8 mouse cellular contexts compared by ENCODE assay signal in the genomic region with DNA sequence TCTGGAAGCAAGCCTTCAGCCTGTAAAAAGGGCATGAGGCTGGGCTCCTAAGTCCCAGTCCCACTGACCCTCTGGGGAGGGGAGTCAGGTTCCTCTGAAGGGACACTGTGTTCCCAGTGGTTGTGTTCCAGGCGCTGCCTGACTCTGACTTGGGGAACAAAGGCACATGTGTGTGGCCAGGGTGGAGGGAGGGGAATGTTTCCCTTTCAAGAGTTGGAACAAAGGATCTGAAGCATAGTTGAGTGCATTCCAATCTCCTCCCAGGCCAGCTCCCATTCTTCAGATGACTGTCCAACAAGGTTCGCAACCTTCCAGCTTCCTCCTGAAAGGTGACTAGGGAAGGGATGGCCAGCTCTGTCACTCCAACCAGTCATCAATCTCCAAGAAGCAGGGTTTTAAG. TPM values are rescaled to one million over a fixed set of nuclear protein-coding genes. Genes with fewer than 3 reads are reported as not detected.
DNase-seq lines count a peak whose midpoint lies in the region; ATAC-seq and TF ChIP-seq lines count a peak whose summit lies in the region.

No protein-coding gene starts in this region.

- WGBS in heart, embryonic 11.5 days (ENCODE audit: insufficient replicate concordance) = 40% methylated on average over 2 of the region's 2 CpGs
- 42% methylated on average over 2 of the region's 2 CpGs for WGBS in kidney, embryonic 14.5 days
- 36% methylated on average over 2 of the region's 2 CpGs for WGBS in lung, embryonic 14.5 days
- 46% methylated on average over 2 of the region's 2 CpGs for WGBS in small intestine, adult 2 months

- no peaks in the 10 kb centered on the region for H3K27me3 ChIP-seq in heart, embryonic 11.5 days (ENCODE audit: control insufficient read depth, insufficient read depth, low read length)
- H3K27me3 ChIP-seq in kidney, embryonic 14.5 days (ENCODE audit: control insufficient read depth, insufficient read depth, low read length) = no peaks in the 10 kb centered on the region
- H3K27me3 ChIP-seq in lung, embryonic 14.5 days (ENCODE audit: insufficient read depth, low read length) = no peaks in the 10 kb centered on the region
- no peaks in the 10 kb centered on the region for H3K27me3 ChIP-seq in small intestine, adult 2 months (ENCODE audit: control insufficient read depth, insufficient read depth, low read length)

- no peak overlapping the region; the same call in 1 of the 2 replicates for H3K4me2 ChIP-seq in heart, embryonic 11.5 days
- H3K4me2 ChIP-seq in kidney, embryonic 14.5 days (replicated peaks; ENCODE audit: low read depth, low read length) = no peak overlapping the region
- H3K4me2 ChIP-seq in lung, embryonic 14.5 days = peak overlapping the region; percentile 24; the same call in 1 of the 2 replicates

- no peaks in the 10 kb centered on the region for H3K36me3 ChIP-seq in heart, embryonic 11.5 days (ENCODE audit: control insufficient read depth, insufficient read depth, low read length)
- peaks cover 18% of the 10 kb centered on the region for H3K36me3 ChIP-seq in kidney, embryonic 14.5 days (ENCODE audit: control insufficient read depth, insufficient read depth, low read length)
- peaks cover 19% of the 10 kb centered on the region for H3K36me3 ChIP-seq in lung, embryonic 14.5 days (ENCODE audit: insufficient read depth)
- H3K36me3 ChIP-seq in small intestine, adult 2 months (ENCODE audit: control insufficient read depth, insufficient read depth, low read length) = peaks cover 11% of the 10 kb centered on the region; the same call in 1 of the 2 replicates

- peaks cover 70% of the 10 kb centered on the region for H3K4me1 ChIP-seq in heart, embryonic 11.5 days (ENCODE audit: control insufficient read depth, insufficient read depth, low read length)
- H3K4me1 ChIP-seq in kidney, embryonic 14.5 days (ENCODE audit: control insufficient read depth, insufficient read depth, low read length) = peaks cover 55% of the 10 kb centered on the region
- H3K4me1 ChIP-seq in lung, embryonic 14.5 days (ENCODE audit: insufficient read depth) = peaks cover 42% of the 10 kb centered on the region
- peaks cover 59% of the 10 kb centered on the region for H3K4me1 ChIP-seq in small intestine, adult 2 months (ENCODE audit: control insufficient read depth, insufficient read depth, insufficient read length, low read length)

- TF ChIP-seq CTCF in lung, embryonic 14.5 days (IDR thresholded peaks at IDR 0.05; ENCODE audit: low read depth) = no peak
- no peak for TF ChIP-seq CTCF in small intestine, adult 2 months (IDR thresholded peaks at IDR 0.05; ENCODE audit: extremely low read depth, insufficient read length, insufficient replicate concordance, low read depth, low read length)

- H3K9ac ChIP-seq in heart, embryonic 11.5 days (ENCODE audit: low read depth, low read length) = peak overlapping the region; percentile 17
- no peak overlapping the region for H3K9ac ChIP-seq in kidney, embryonic 14.5 days (ENCODE audit: low read depth, low read length)
- H3K9ac ChIP-seq in lung, embryonic 14.5 days = no peak overlapping the region

- no peaks in the 10 kb centered on the region for H3K9me3 ChIP-seq in heart, embryonic 11.5 days (replicated peaks; ENCODE audit: control insufficient read depth, low read length)
- peaks cover 3% of the 10 kb centered on the region; the same call in 1 of the 2 replicates for H3K9me3 ChIP-seq in kidney, embryonic 14.5 days (ENCODE audit: control insufficient read depth, low read length)
- H3K9me3 ChIP-seq in lung, embryonic 14.5 days (ENCODE audit: low read depth, low read length) = no peaks in the 10 kb centered on the region

- ATAC-seq in heart, embryonic 11.5 days (replicated peaks; ENCODE audit: insufficient number of reproducible peaks, low FRiP score, low TSS enrichment) = no peak
- ATAC-seq in kidney, embryonic 14.5 days (ENCODE audit: low FRiP score, low TSS enrichment) = peak; percentile 57
- ATAC-seq in lung, embryonic 14.5 days (ENCODE audit: insufficient read depth) = peak; percentile 76

- peak overlapping the region; percentile 95 for H3K27ac ChIP-seq in heart, embryonic 11.5 days (ENCODE audit: low read depth, low read length)
- H3K27ac ChIP-seq in kidney, embryonic 14.5 days (ENCODE audit: low read depth, low read length) = peak overlapping the region; percentile 71
- H3K27ac ChIP-seq in lung, embryonic 14.5 days (ENCODE audit: low read depth) = peak overlapping the region; percentile 85
- peak overlapping the region; percentile 75 for H3K27ac ChIP-seq in small intestine, adult 2 months (ENCODE audit: insufficient read depth, low read depth, low read length)

- H3K4me3 ChIP-seq in heart, embryonic 11.5 days (ENCODE audit: low read depth, low read length) = no peak overlapping the region
- no peak overlapping the region for H3K4me3 ChIP-seq in kidney, embryonic 14.5 days (ENCODE audit: low read length)
- H3K4me3 ChIP-seq in lung, embryonic 14.5 days (ENCODE audit: low read depth, low read length) = no peak overlapping the region
- no peak overlapping the region for H3K4me3 ChIP-seq in small intestine, adult 2 months (ENCODE audit: low read depth, low read length)

- no peak for TF ChIP-seq POLR2A in small intestine, adult 2 months (IDR thresholded peaks at IDR 0.05; ENCODE audit: low read depth, low read length)

- peak; percentile 77 for DNase-seq in right cerebral cortex, adult 18-20 months
- DNase-seq in right cerebral cortex, adult 2 months (ENCODE audit: low spot score in 2 of 2) = no peak
- DNase-seq in embryo, embryonic 10 days (ENCODE audit: low spot score) = peak; percentile 72
- DNase-seq in lung, embryonic 14.5 days = peak; percentile 73
- DNase-seq in thymus, adult 18-20 months = no peak

RNA-seq across cellular contexts. Expression of gene Bcl2l1, which starts 11.2 kb away (rescaled TPM):
- 69.8 and 73.1 TPM in 2 replicates for polyA plus RNA-seq in heart, embryonic 11.5 days (2014; fragmentation: Nextera tagmentation; extraction: Ambion mirVana)
- polyA plus RNA-seq in kidney, embryonic 14.5 days (2014; fragmentation: Nextera tagmentation; extraction: Ambion mirVana) = 66.9 and 96.1 TPM in 2 replicates
- 102 and 103 TPM in 2 replicates for polyA plus RNA-seq in lung, embryonic 14.5 days (2014; fragmentation: Nextera tagmentation; extraction: Ambion mirVana)
- polyA plus RNA-seq in small intestine, adult 2 months (2012; rRNA removed) = 20.7 and 53.8 TPM in 2 replicates

RNA-seq across cellular contexts. Expression of gene Tpx2, which starts 27.4 kb away (rescaled TPM):
- polyA plus RNA-seq in heart, embryonic 11.5 days (2014; fragmentation: Nextera tagmentation; extraction: Ambion mirVana) = 81.0 and 88.3 TPM in 2 replicates
- polyA plus RNA-seq in kidney, embryonic 14.5 days (2014; fragmentation: Nextera tagmentation; extraction: Ambion mirVana) = 107 and 124 TPM in 2 replicates
- polyA plus RNA-seq in lung, embryonic 14.5 days (2014; fragmentation: Nextera tagmentation; extraction: Ambion mirVana) = 126 and 128 TPM in 2 replicates
- 0.52 and 1.3 TPM in 2 replicates for polyA plus RNA-seq in small intestine, adult 2 months (2012; rRNA removed)

Comparison
In these comparisons a context has a peak if more than half of its experiments do, and no peak if none do; other contexts are left out.
1. DNase-seq: peak in right cerebral cortex, adult 18-20 months (single experiment), embryo, embryonic 10 days (single experiment) and lung, embryonic 14.5 days (single experiment); none in right cerebral cortex, adult 2 months (0 of 2) and thymus, adult 18-20 months (0 of 2).
2. RNA of gene Tpx2, which starts 27.4 kb away (polyA plus RNA-seq): 126 to 128 TPM in lung, embryonic 14.5 days, 107 to 124 TPM in kidney, embryonic 14.5 days and 81.0 to 88.3 TPM in heart, embryonic 11.5 days; 0.52 to 1.3 TPM in small intestine, adult 2 months; every median in the first group is over 10 times any median in the second.
3. Peak in every context shown above with its lines, with median percentiles within 50 percentile points of each other: H3K27ac ChIP-seq.